Mouse (Mus musculus): ENCODE measurements at regions not wholly inside any gene's neighbourhood (a gene's known extent, or its start where the extent isn't known, plus 50 kb on each side); places are given as distances from the start of the nearest gene placed in this dataset.

GRCm38 (mm10) chr7:73617910-73618757 lies 76.5 kb upstream of the Chd2 start:
- H3K4me2 ChIP-seq, result peak overlapping the region; percentile 80
- no peaks in the 10 kb centered on the region for H3K9me3 ChIP-seq (replicated peaks)
- no peaks in the 10 kb centered on the region for H3K27me3 ChIP-seq
- peak overlapping the region; percentile 95 for H3K9ac ChIP-seq
- peak overlapping the region; percentile 83 for H3K4me3 ChIP-seq (replicated peaks)
- H3K27ac ChIP-seq, result peak overlapping the region; percentile 98
- DNase-seq (peak; percentile 98), ATAC-seq (ENCODE audit: low read depth) (peak; percentile 91)
- H3K36me3 ChIP-seq, result no peaks in the 10 kb centered on the region
- under 1% methylated on average over 86 of the region's 86 CpGs for WGBS (ENCODE audit: insufficient replicate concordance)
- peaks cover 38% of the 10 kb centered on the region for H3K4me1 ChIP-seq (replicated peaks)

- ATAC-seq (ENCODE audit: low read depth), result no peak
- Histone ChIP-seq H3K4me1 (replicated peaks) (peaks cover 41% of the 10 kb centered on the region), H3K27ac (peak overlapping the region; percentile 98), H3K4me3 (replicated peaks) (peak overlapping the region; percentile 83), H3K4me2 (peak overlapping the region; percentile 80), H3K9ac (peak overlapping the region; percentile 95), H3K9me3 (replicated peaks) (no peaks in the 10 kb centered on the region), H3K27me3 (no peaks in the 10 kb centered on the region), H3K36me3 (no peaks in the 10 kb centered on the region)
- peak; percentile 29 for DNase-seq
- WGBS (ENCODE audit: insufficient replicate concordance), result 19% methylated on average over 21 of the region's 21 CpGs
These were observed 75.6 kb upstream of the Chd2 start for GRCm38 (mm10) chr7:73616971-73617906.

- Histone ChIP-seq H3K9ac (no peak overlapping the region), H3K27me3 (no peaks in the 10 kb centered on the region), H3K36me3 (no peaks in the 10 kb centered on the region), H3K27ac (no peak overlapping the region), H3K4me3 (replicated peaks) (no peak overlapping the region), H3K9me3 (replicated peaks) (no peaks in the 10 kb centered on the region), H3K4me2 (no peak overlapping the region), H3K4me1 (replicated peaks) (peaks cover 41% of the 10 kb centered on the region)
- DNase-seq (no peak), ATAC-seq (ENCODE audit: low read depth) (no peak)
- 70% methylated on average over 11 of the region's 11 CpGs for WGBS (ENCODE audit: insufficient replicate concordance)
These were observed 74.4 kb upstream of the Chd2 start for GRCm38 (mm10) chr7:73616015-73616414.

GRCm38 (mm10) chr7:73614840-73615555 lies 73.4 kb upstream of the Chd2 start:
- DNase-seq, result no peak
- H3K36me3 ChIP-seq, result no peaks in the 10 kb centered on the region
- H3K9ac ChIP-seq, result no peak overlapping the region
- no peak for ATAC-seq (ENCODE audit: low read depth)
- no peak overlapping the region for H3K4me2 ChIP-seq
- H3K27ac ChIP-seq, result no peak overlapping the region
- 71% methylated on average over 8 of the region's 8 CpGs for WGBS (ENCODE audit: insufficient replicate concordance)
- no peaks in the 10 kb centered on the region for H3K9me3 ChIP-seq (replicated peaks)
- peaks cover 37% of the 10 kb centered on the region for H3K4me1 ChIP-seq (replicated peaks)
- no peaks in the 10 kb centered on the region for H3K27me3 ChIP-seq
- no peak overlapping the region for H3K4me3 ChIP-seq (replicated peaks)

- H3K9me3 ChIP-seq (replicated peaks), result no peaks in the 10 kb centered on the region
- H3K4me1 ChIP-seq (replicated peaks), result peaks cover 33% of the 10 kb centered on the region
- no peak for ATAC-seq (ENCODE audit: low read depth)
- no peak for DNase-seq
- no peaks in the 10 kb centered on the region for H3K27me3 ChIP-seq
- H3K4me3 ChIP-seq (replicated peaks), result no peak overlapping the region
- H3K4me2 ChIP-seq, result no peak overlapping the region
- no peak overlapping the region for H3K27ac ChIP-seq
- no peaks in the 10 kb centered on the region for H3K36me3 ChIP-seq
- 64% methylated on average over 4 of the region's 4 CpGs for WGBS (ENCODE audit: insufficient replicate concordance)
- no peak overlapping the region for H3K9ac ChIP-seq
These were observed 72.7 kb upstream of the Chd2 start for GRCm38 (mm10) chr7:73614341-73614740.

- H3K4me3 ChIP-seq (replicated peaks), result no peak overlapping the region
- H3K4me1 ChIP-seq (replicated peaks), result peaks cover 42% of the 10 kb centered on the region
- no peaks in the 10 kb centered on the region for H3K27me3 ChIP-seq
- no peak for ATAC-seq (ENCODE audit: low read depth)
- no peak overlapping the region for H3K9ac ChIP-seq
- no peak overlapping the region for H3K27ac ChIP-seq
- H3K4me2 ChIP-seq, result no peak overlapping the region
- H3K9me3 ChIP-seq (replicated peaks), result no peaks in the 10 kb centered on the region
- no peaks in the 10 kb centered on the region for H3K36me3 ChIP-seq
- DNase-seq, result no peak
- WGBS (ENCODE audit: insufficient replicate concordance), result 67% methylated on average over 3 of the region's 3 CpGs
These were observed 71.1 kb upstream of the Chd2 start for GRCm38 (mm10) chr7:73612752-73613092.

GRCm38 (mm10) chr7:73611866-73612751 lies 70.5 kb upstream of the Chd2 start:
- ATAC-seq (ENCODE audit: low read depth) (no peak), DNase-seq (no peak)
- Histone ChIP-seq H3K4me2 (no peak overlapping the region), H3K4me3 (replicated peaks) (no peak overlapping the region), H3K9ac (no peak overlapping the region), H3K27ac (no peak overlapping the region), H3K9me3 (replicated peaks) (no peaks in the 10 kb centered on the region), H3K36me3 (no peaks in the 10 kb centered on the region), H3K27me3 (no peaks in the 10 kb centered on the region), H3K4me1 (replicated peaks) (peaks cover 43% of the 10 kb centered on the region)
- 78% methylated on average over 12 of the region's 12 CpGs for WGBS (ENCODE audit: insufficient replicate concordance)

- no peaks in the 10 kb centered on the region for H3K36me3 ChIP-seq
- no peaks in the 10 kb centered on the region for H3K27me3 ChIP-seq
- WGBS (ENCODE audit: insufficient replicate concordance), result 29% methylated on average over 5 of the region's 5 CpGs
- DNase-seq (no peak), ATAC-seq (ENCODE audit: low read depth) (no peak)
- H3K4me3 ChIP-seq (replicated peaks), result no peak overlapping the region
- H3K27ac ChIP-seq, result no peak overlapping the region
- H3K4me1 ChIP-seq (replicated peaks), result peaks cover 35% of the 10 kb centered on the region
- no peaks in the 10 kb centered on the region for H3K9me3 ChIP-seq (replicated peaks)
- no peak overlapping the region for H3K9ac ChIP-seq
- H3K4me2 ChIP-seq, result peak overlapping the region; percentile 81
These were observed 67.2 kb upstream of the Chd2 start for GRCm38 (mm10) chr7:73608804-73609275.

GRCm38 (mm10) chr7:73608070-73608803 lies 66.6 kb upstream of the Chd2 start:
- Histone ChIP-seq H3K9ac (peak overlapping the region; percentile 71; the same call in 1 of the 2 replicates), H3K27me3 (no peaks in the 10 kb centered on the region), H3K4me3 (replicated peaks) (peak overlapping the region; percentile 58), H3K9me3 (replicated peaks) (no peaks in the 10 kb centered on the region), H3K4me1 (replicated peaks) (peaks cover 35% of the 10 kb centered on the region), H3K36me3 (no peaks in the 10 kb centered on the region), H3K27ac (peak overlapping the region; percentile 35; the same call in 1 of the 2 replicates), H3K4me2 (peak overlapping the region; percentile 81)
- ATAC-seq (ENCODE audit: low read depth), result no peak
- DNase-seq, result no peak
- WGBS (ENCODE audit: insufficient replicate concordance), result 28% methylated on average over 8 of the region's 8 CpGs

Measured in liver, embryonic 13.5 days (tissue).